Mouse (Mus musculus): ENCODE data around the gene Abcf1. TPM values are rescaled to one million over a fixed set of nuclear protein-coding genes. Genes with fewer than 3 reads are reported as not detected.
A peak's percentile ranks its signal among the peaks of the same experiment; 100 is the strongest.

Gene Abcf1
- polyA plus RNA-seq, 1 experiment = 104 TPM

DNA sequence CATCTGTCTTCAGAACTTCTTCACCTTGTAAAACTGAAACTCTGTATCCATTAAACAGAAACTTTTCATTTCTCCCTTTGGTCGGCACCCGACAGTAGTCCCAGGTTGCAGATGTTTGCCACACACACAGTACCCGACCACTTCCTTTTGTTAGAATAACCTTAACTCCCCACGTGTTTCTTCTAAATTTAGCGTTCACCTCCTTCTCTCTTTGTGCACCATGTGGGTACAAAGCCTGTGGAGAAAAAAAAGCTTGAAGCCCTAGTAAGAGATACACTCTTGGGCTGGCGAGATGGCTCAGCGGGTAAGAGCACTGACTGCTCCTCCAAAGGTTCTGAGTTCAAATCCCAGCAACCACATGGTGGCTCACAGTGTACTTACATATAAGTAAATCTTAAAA, 29.8 kb upstream of the Abcf1 start:
- TF ChIP-seq POLR2A (IDR thresholded peaks at IDR 0.05; ENCODE audit: borderline replicate concordance, low read depth, low read length) (no peak), CTCF (IDR thresholded peaks at IDR 0.05; ENCODE audit: low read depth, low read length) (no peak)
- peaks cover 29% of the 10 kb centered on the region for H3K4me1 ChIP-seq (ENCODE audit: control insufficient read depth, insufficient read depth, low read length)
- peak overlapping the region; percentile 33; the same call in 1 of the 2 replicates for H3K4me3 ChIP-seq (ENCODE audit: insufficient read depth, low read length)
- peak overlapping the region; percentile 36 for H3K27ac ChIP-seq (ENCODE audit: insufficient read depth, low read depth, low read length)

- H3K4me1 ChIP-seq (ENCODE audit: control insufficient read depth, insufficient read depth, low read length) = peaks cover 29% of the 10 kb centered on the region
- peak overlapping the region; percentile 52 for H3K4me3 ChIP-seq (ENCODE audit: insufficient read depth, low read length)
- peak overlapping the region; percentile 59 for H3K27ac ChIP-seq (ENCODE audit: insufficient read depth, low read depth, low read length)
- TF ChIP-seq CTCF (IDR thresholded peaks at IDR 0.05; ENCODE audit: low read depth, low read length) = no peak
- TF ChIP-seq POLR2A (IDR thresholded peaks at IDR 0.05; ENCODE audit: borderline replicate concordance, low read depth, low read length) = no peak
Observed at GRCm38 (mm10) chr17:35998545-35999305, 29.2 kb upstream of the Abcf1 start.

- Histone ChIP-seq H3K4me1 (ENCODE audit: control insufficient read depth, insufficient read depth, low read length) (peaks cover 29% of the 10 kb centered on the region), H3K4me3 (ENCODE audit: insufficient read depth, low read length) (peak overlapping the region; percentile 52), H3K27ac (ENCODE audit: insufficient read depth, low read depth, low read length) (peak overlapping the region; percentile 76)
- no peak for TF ChIP-seq POLR2A (IDR thresholded peaks at IDR 0.05; ENCODE audit: borderline replicate concordance, low read depth, low read length)
- no peak for TF ChIP-seq CTCF (IDR thresholded peaks at IDR 0.05; ENCODE audit: low read depth, low read length)
Observed at GRCm38 (mm10) chr17:35997713-35998510, 28.4 kb upstream of the Abcf1 start.

- Histone ChIP-seq H3K27ac (ENCODE audit: insufficient read depth, low read depth, low read length) (no peak overlapping the region), H3K4me1 (ENCODE audit: control insufficient read depth, insufficient read depth, low read length) (peaks cover 24% of the 10 kb centered on the region), H3K4me3 (ENCODE audit: insufficient read depth, low read length) (no peak overlapping the region)
- no peak for TF ChIP-seq POLR2A (IDR thresholded peaks at IDR 0.05; ENCODE audit: borderline replicate concordance, low read depth, low read length)
- TF ChIP-seq CTCF (IDR thresholded peaks at IDR 0.05; ENCODE audit: low read depth, low read length) = peak; percentile 86
Observed at GRCm38 (mm10) chr17:35996949-35997348, 27.4 kb upstream of the Abcf1 start.

DNA sequence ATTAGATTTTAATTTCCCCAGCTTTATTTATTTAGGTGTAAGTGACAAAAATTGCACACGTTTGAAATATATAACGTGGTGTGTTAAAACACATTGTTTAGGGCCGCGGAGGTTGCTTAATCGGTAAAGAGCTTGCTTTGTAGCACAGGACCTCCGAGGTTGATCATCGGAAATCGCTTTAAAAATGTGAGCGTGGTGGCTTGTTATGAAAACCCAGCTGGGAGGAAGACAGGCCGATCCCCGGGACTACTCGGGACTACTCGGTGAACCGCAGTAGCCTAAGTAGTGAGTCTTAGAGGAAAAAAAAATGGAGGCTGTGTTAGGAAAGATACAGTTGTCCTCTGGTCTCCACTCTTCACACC, 25.3 kb upstream of the Abcf1 start:
- Histone ChIP-seq H3K4me1 (ENCODE audit: control insufficient read depth, insufficient read depth, low read length) (peaks cover 12% of the 10 kb centered on the region), H3K27ac (ENCODE audit: insufficient read depth, low read depth, low read length) (peak overlapping the region; percentile 39), H3K4me3 (ENCODE audit: insufficient read depth, low read length) (peak overlapping the region; percentile 67)
- TF ChIP-seq POLR2A (IDR thresholded peaks at IDR 0.05; ENCODE audit: borderline replicate concordance, low read depth, low read length) (no peak), CTCF (IDR thresholded peaks at IDR 0.05; ENCODE audit: low read depth, low read length) (no peak)

GRCm38 (mm10) chr17:35994175-35994878, 24.8 kb upstream of the Abcf1 start:
- Histone ChIP-seq H3K4me3 (ENCODE audit: insufficient read depth, low read length) (peak overlapping the region; percentile 67), H3K27ac (ENCODE audit: insufficient read depth, low read depth, low read length) (peak overlapping the region; percentile 58), H3K4me1 (ENCODE audit: control insufficient read depth, insufficient read depth, low read length) (peaks cover 8% of the 10 kb centered on the region)
- TF ChIP-seq CTCF (IDR thresholded peaks at IDR 0.05; ENCODE audit: low read depth, low read length) (no peak), POLR2A (IDR thresholded peaks at IDR 0.05; ENCODE audit: borderline replicate concordance, low read depth, low read length) (no peak)

GRCm38 (mm10) chr17:35993675-35994074, 24.1 kb upstream of the Abcf1 start:
- H3K4me3 ChIP-seq (ENCODE audit: insufficient read depth, low read length) = peak overlapping the region; percentile 19; the same call in 1 of the 2 replicates
- no peak overlapping the region for H3K27ac ChIP-seq (ENCODE audit: insufficient read depth, low read depth, low read length)
- H3K4me1 ChIP-seq (ENCODE audit: control insufficient read depth, insufficient read depth, low read length) = peaks cover 4% of the 10 kb centered on the region
- TF ChIP-seq POLR2A (IDR thresholded peaks at IDR 0.05; ENCODE audit: borderline replicate concordance, low read depth, low read length) (no peak), CTCF (IDR thresholded peaks at IDR 0.05; ENCODE audit: low read depth, low read length) (peak; percentile 87)

- no peak overlapping the region for H3K4me3 ChIP-seq (ENCODE audit: insufficient read depth, low read length)
- H3K4me1 ChIP-seq (ENCODE audit: control insufficient read depth, insufficient read depth, low read length) = peaks cover 4% of the 10 kb centered on the region
- no peak overlapping the region for H3K27ac ChIP-seq (ENCODE audit: insufficient read depth, low read depth, low read length)
- TF ChIP-seq POLR2A (IDR thresholded peaks at IDR 0.05; ENCODE audit: borderline replicate concordance, low read depth, low read length) (no peak), CTCF (IDR thresholded peaks at IDR 0.05; ENCODE audit: low read depth, low read length) (no peak)
Observed at GRCm38 (mm10) chr17:35991781-35992180, 22.2 kb upstream of the Abcf1 start.

DNA sequence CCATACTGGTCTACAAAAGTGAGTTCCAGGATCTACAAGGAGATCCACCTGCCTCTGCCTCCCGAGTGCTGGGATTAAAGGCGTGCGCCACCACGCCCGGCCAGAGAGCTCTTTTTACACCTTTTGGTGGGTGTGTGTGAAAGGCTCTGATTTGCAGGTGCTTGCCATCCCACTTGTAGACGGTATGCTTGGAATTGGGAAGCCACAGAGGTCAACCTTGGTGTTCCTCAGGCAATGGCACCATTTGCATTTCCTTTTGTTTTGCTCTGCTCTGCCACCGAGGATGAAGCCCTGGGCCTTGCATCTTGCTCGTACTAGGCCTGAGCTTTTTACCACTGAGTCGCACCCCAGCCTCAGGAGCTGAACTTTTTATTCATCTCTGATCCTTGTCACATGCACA, 12.2 kb upstream of the Abcf1 start:
- Histone ChIP-seq H3K4me3 (ENCODE audit: insufficient read depth, low read length) (no peak overlapping the region), H3K27ac (ENCODE audit: insufficient read depth, low read depth, low read length) (no peak overlapping the region), H3K4me1 (ENCODE audit: control insufficient read depth, insufficient read depth, low read length) (peaks cover 4% of the 10 kb centered on the region)
- TF ChIP-seq POLR2A (IDR thresholded peaks at IDR 0.05; ENCODE audit: borderline replicate concordance, low read depth, low read length) (no peak), CTCF (IDR thresholded peaks at IDR 0.05; ENCODE audit: low read depth, low read length) (no peak)

All from bone marrow macrophage, adult 2 months (primary cell).